ENCODE assay signal across 12 mouse cellular contexts in the genomic region with DNA sequence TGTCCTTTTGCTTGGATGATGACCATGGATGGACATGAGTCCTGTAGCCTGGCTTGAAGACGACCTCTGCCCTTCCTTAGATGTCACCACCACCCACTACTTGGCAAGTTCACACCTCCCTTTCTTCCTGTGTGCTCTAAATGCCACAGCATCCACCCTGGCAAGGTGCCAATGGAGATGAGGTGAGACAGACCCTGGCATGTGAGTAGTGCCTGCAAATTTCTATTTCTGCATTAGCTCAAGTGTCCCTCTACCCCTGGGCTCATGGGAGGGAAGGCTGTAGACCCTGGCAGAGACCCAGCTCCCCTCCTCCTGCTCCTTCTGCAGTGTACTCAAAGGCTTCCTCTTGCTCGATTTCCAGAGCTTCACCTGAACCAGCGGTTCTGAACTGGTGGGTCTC.
DNase-seq lines count a peak whose midpoint lies in the region; ATAC-seq and TF ChIP-seq lines count a peak whose summit lies in the region.
"Had no signal": no experiment of that assay in that cellular context is flagged by ENCODE, and none has a peak within 500 bp of the region (broad histone marks: within the 10 kb centered on the region; RNA-seq: fewer than 3 reads in every experiment).

No protein-coding gene starts in this region.

- H3K27me3 ChIP-seq in kidney, adult 2 months (replicated peaks; ENCODE audit: control insufficient read depth, insufficient read depth, low read length) = no peaks in the 10 kb centered on the region
- H3K27me3 ChIP-seq in kidney, embryonic 14.5 days (ENCODE audit: control insufficient read depth, insufficient read depth, low read length) = no peaks in the 10 kb centered on the region
- no peaks in the 10 kb centered on the region for H3K27me3 ChIP-seq in stomach, embryonic 14.5 days (ENCODE audit: control insufficient read depth, insufficient read depth, low read length)
- no peaks in the 10 kb centered on the region for H3K27me3 ChIP-seq in stomach, postnatal 0 days (ENCODE audit: control insufficient read depth, insufficient read depth, low read length)
- no peaks in the 10 kb centered on the region for H3K27me3 ChIP-seq in splenic B cell, adult 2 months (ENCODE audit: control insufficient read depth, insufficient read depth, low read length, poor library complexity, severe bottlenecking)

- no peak for TF ChIP-seq EP300 in stomach, postnatal 0 days (optimal IDR thresholded peaks at IDR 0.05)

- no peaks in the 10 kb centered on the region for H3K9me3 ChIP-seq in kidney, embryonic 14.5 days (ENCODE audit: control insufficient read depth, low read length)
- H3K9me3 ChIP-seq in stomach, embryonic 14.5 days (ENCODE audit: control insufficient read depth, low read depth, low read length) = no peaks in the 10 kb centered on the region
- H3K9me3 ChIP-seq in stomach, postnatal 0 days (ENCODE audit: control insufficient read depth, low read length) = no peaks in the 10 kb centered on the region

- no peak for TF ChIP-seq CTCF in kidney, adult 2 months (conservative IDR thresholded peaks at IDR 0.05; ENCODE audit: insufficient read depth, insufficient read length, low read depth, low read length)
- TF ChIP-seq CTCF in stomach, postnatal 0 days (IDR thresholded peaks at IDR 0.05; ENCODE audit: low read depth) = no peak

- H3K36me3 ChIP-seq in kidney, adult 2 months (ENCODE audit: control insufficient read depth, insufficient read depth, low read length) = no peaks in the 10 kb centered on the region
- no peaks in the 10 kb centered on the region; the same call in 1 of the 2 replicates for H3K36me3 ChIP-seq in kidney, embryonic 14.5 days (ENCODE audit: control insufficient read depth, insufficient read depth, low read length)
- H3K36me3 ChIP-seq in stomach, embryonic 14.5 days (ENCODE audit: control insufficient read depth, insufficient read depth, low read length) = no peaks in the 10 kb centered on the region
- peaks cover 2% of the 10 kb centered on the region; the same call in 1 of the 2 replicates for H3K36me3 ChIP-seq in stomach, postnatal 0 days (ENCODE audit: control insufficient read depth, insufficient read depth, low read length)
- H3K36me3 ChIP-seq in splenic B cell, adult 2 months (ENCODE audit: control insufficient read depth, insufficient read depth, low read length, poor library complexity, severe bottlenecking) = peaks cover 1% of the 10 kb centered on the region; the same call in 1 of the 2 replicates

- no peak for TF ChIP-seq POLR2A in kidney, adult 2 months (IDR thresholded peaks at IDR 0.05; ENCODE audit: low read depth, low read length)

- no peak overlapping the region for H3K9ac ChIP-seq in kidney, embryonic 14.5 days (ENCODE audit: low read depth, low read length)
- no peak overlapping the region for H3K9ac ChIP-seq in stomach, embryonic 14.5 days (replicated peaks; ENCODE audit: low read depth, low read length)
- H3K9ac ChIP-seq in stomach, postnatal 0 days (ENCODE audit: low read length) = no peak overlapping the region

- no peak overlapping the region for H3K4me3 ChIP-seq in kidney, adult 2 months (ENCODE audit: insufficient read depth, low read depth, low read length)
- no peak overlapping the region for H3K4me3 ChIP-seq in kidney, embryonic 14.5 days (ENCODE audit: low read length)
- no peak overlapping the region for H3K4me3 ChIP-seq in stomach, embryonic 14.5 days (ENCODE audit: low read depth, low read length)
- H3K4me3 ChIP-seq in stomach, postnatal 0 days (ENCODE audit: low read depth, low read length) = no peak overlapping the region
- H3K4me3 ChIP-seq: erythroblast, embryonic 14.5 days had no signal

- no peak for ATAC-seq in kidney, embryonic 14.5 days (ENCODE audit: low FRiP score, low TSS enrichment)
- 0 out of 2 replicates have a peak, but pooled peaks have one; percentile 31 for ATAC-seq in stomach, embryonic 14.5 days (ENCODE audit: insufficient number of reproducible peaks, insufficient read depth, low FRiP score, low read depth)
- ATAC-seq in stomach, postnatal 0 days (ENCODE audit: low FRiP score, low TSS enrichment) = no peak

- H3K27ac ChIP-seq in kidney, adult 2 months (ENCODE audit: insufficient read depth, low read depth, low read length) = no peak overlapping the region
- no peak overlapping the region for H3K27ac ChIP-seq in kidney, embryonic 14.5 days (ENCODE audit: low read depth, low read length)
- H3K27ac ChIP-seq in stomach, embryonic 14.5 days (ENCODE audit: low read length) = no peak overlapping the region
- H3K27ac ChIP-seq in stomach, postnatal 0 days (replicated peaks) = no peak overlapping the region

- peaks cover 24% of the 10 kb centered on the region for H3K4me1 ChIP-seq in kidney, adult 2 months (ENCODE audit: control insufficient read depth, insufficient read depth, low read length)
- peaks cover 28% of the 10 kb centered on the region for H3K4me1 ChIP-seq in kidney, embryonic 14.5 days (ENCODE audit: control insufficient read depth, insufficient read depth, low read length)
- H3K4me1 ChIP-seq in stomach, embryonic 14.5 days (ENCODE audit: control insufficient read depth, insufficient read depth, low read length) = peaks cover 29% of the 10 kb centered on the region; the same call in 1 of the 2 replicates
- H3K4me1 ChIP-seq in stomach, postnatal 0 days (replicated peaks; ENCODE audit: control insufficient read depth, insufficient read depth) = peaks cover 7% of the 10 kb centered on the region

- H3K4me2 ChIP-seq in kidney, embryonic 14.5 days (replicated peaks; ENCODE audit: low read depth, low read length) = no peak overlapping the region
- H3K4me2 ChIP-seq in stomach, embryonic 14.5 days (replicated peaks; ENCODE audit: low read depth, low read length) = no peak overlapping the region
- no peak overlapping the region for H3K4me2 ChIP-seq in stomach, postnatal 0 days (replicated peaks; ENCODE audit: low read depth)

- DNase-seq in cerebellum, postnatal 14 days = peak; percentile 60 to 75
- no peak for DNase-seq in cerebellum, adult 9-11 months
- peak; percentile 23 for DNase-seq in kidney, adult 2 months
- no peak for DNase-seq in stomach, postnatal 0 days (ENCODE audit: low spot score)
- DNase-seq in splenic B cell, adult 2 months (ENCODE audit: low read depth, low spot score) = peak; percentile 31
- DNase-seq in ovary, postnatal 10 days (ENCODE audit: low spot score) = no peak
- DNase-seq: layer of hippocampus, adult 9-11 months; liver; retina, postnatal 1 day had no signal

- 58% methylated on average over 3 of the region's 3 CpGs for WGBS in kidney, adult 2 months
- WGBS in kidney, embryonic 14.5 days = 81% methylated on average over 3 of the region's 3 CpGs
- WGBS in stomach, embryonic 14.5 days = 74% methylated on average over 3 of the region's 3 CpGs
- WGBS in stomach, postnatal 0 days = 66% methylated on average over 3 of the region's 3 CpGs

Comparison
In these comparisons a context has a peak if more than half of its experiments do, and no peak if none do; other contexts are left out.
1. DNase-seq: peak in cerebellum, postnatal 14 days (2 of 2), kidney, adult 2 months (single experiment) and splenic B cell, adult 2 months (single experiment); none in cerebellum, adult 9-11 months (single experiment), stomach, postnatal 0 days (single experiment) and ovary, postnatal 10 days (single experiment).